Mouse (Mus musculus): ENCODE results near the gene Camta1.
A peak's percentile ranks its signal among the peaks of the same experiment; 100 is the strongest.

Camta1 gene

GRCm38 (mm10) chr4:151240465-151240864 is 621.2 kb downstream of the Camta1 start:
- no peak for DNase-seq

- no peak for DNase-seq
These were observed 622.5 kb downstream of the Camta1 start for GRCm38 (mm10) chr4:151238970-151239684.

GRCm38 (mm10) chr4:151237501-151237900 is 624.2 kb downstream of the Camta1 start:
- no peak for DNase-seq

- no peak for DNase-seq
These were observed 626.7 kb downstream of the Camta1 start for GRCm38 (mm10) chr4:151234981-151235380.

- peak in 1 of 2 experiments; percentile 3 for DNase-seq
These were observed 629.6 kb downstream of the Camta1 start for GRCm38 (mm10) chr4:151232028-151232427.

- no peak for DNase-seq
These were observed 632.6 kb downstream of the Camta1 start for GRCm38 (mm10) chr4:151229073-151229472.

- no peak for DNase-seq
These were observed 635.2 kb downstream of the Camta1 start for GRCm38 (mm10) chr4:151226496-151226895.

GRCm38 (mm10) chr4:151224017-151224416 is 637.7 kb downstream of the Camta1 start:
- no peak for DNase-seq

- no peak for DNase-seq
These were observed 638.2 kb downstream of the Camta1 start for GRCm38 (mm10) chr4:151223263-151223996.

GRCm38 (mm10) chr4:151222635-151223034 is 639.0 kb downstream of the Camta1 start:
- no peak for DNase-seq

GRCm38 (mm10) chr4:151216553-151217292 is 645.0 kb downstream of the Camta1 start:
- DNase-seq: no peak

GRCm38 (mm10) chr4:151215866-151216265 is 645.8 kb downstream of the Camta1 start:
- no peak for DNase-seq

GRCm38 (mm10) chr4:151215179-151215578 is 646.5 kb downstream of the Camta1 start:
- DNase-seq: no peak

- no peak for DNase-seq
These were observed 648.2 kb downstream of the Camta1 start for GRCm38 (mm10) chr4:151213475-151213874.

GRCm38 (mm10) chr4:151211992-151212391 is 649.7 kb downstream of the Camta1 start:
- no peak for DNase-seq

- no peak for DNase-seq
These were observed 654.1 kb downstream of the Camta1 start for GRCm38 (mm10) chr4:151207566-151207965.

GRCm38 (mm10) chr4:151202891-151203290 is 658.8 kb downstream of the Camta1 start:
- no peak for DNase-seq

GRCm38 (mm10) chr4:151200316-151200715 is 661.4 kb downstream of the Camta1 start:
- no peak for DNase-seq

- no peak for DNase-seq
These were observed 666.5 kb downstream of the Camta1 start for GRCm38 (mm10) chr4:151195126-151195525.

- DNase-seq: no peak
These were observed 667.0 kb downstream of the Camta1 start for GRCm38 (mm10) chr4:151194715-151195097.

- DNase-seq: no peak
These were observed 667.5 kb downstream of the Camta1 start for GRCm38 (mm10) chr4:151194030-151194714.

GRCm38 (mm10) chr4:151186447-151186846 is 675.2 kb downstream of the Camta1 start:
- DNase-seq: peak in 1 of 2 experiments; percentile 2

GRCm38 (mm10) chr4:151185750-151186149 is 675.9 kb downstream of the Camta1 start:
- no peak for DNase-seq

Data from B cell, adult 2 months (primary cell).